Mouse (Mus musculus) inflammation-experienced regulatory T-cells, adult 6 months (primary cell): ENCODE results near the gene Kpna4. TPM values are rescaled to one million over a fixed set of nuclear protein-coding genes. Genes with fewer than 3 reads are reported as not detected.
A peak's percentile ranks its signal among the peaks of the same experiment; 100 is the strongest.
"Not testable (repeated sequence)": the region's sequence is repeated elsewhere in the genome, so short reads cannot be mapped to it uniquely, and the experiment has no call there.

Source experiments
- ATAC-seq: one replicate; pipeline ENCODE4 v1.8.0; 2017
- polyA plus RNA-seq, 3 experiments: library from polyadenylated mRNA; unstranded; fragments of 100-300 nt; shearing (Covaris generic); gene quantifications; one replicate each; pipeline ENCODE4 v1.2.1; 2017

Gene Kpna4
- polyA plus RNA-seq, 3 experiments from 2014 or later = 24.3 to 36.3 (median 28.2) TPM

GRCm38 (mm10) chr3:69094456-69094855, 32.5 kb downstream of the Kpna4 start:
- ATAC-seq = no peak

- peak; percentile 32 for ATAC-seq
Measured at GRCm38 (mm10) chr3:69064005-69064404, 62.9 kb downstream of the Kpna4 start.

- ATAC-seq = no peak
Measured at GRCm38 (mm10) chr3:69062764-69063163, 64.1 kb downstream of the Kpna4 start.

GRCm38 (mm10) chr3:69060672-69061071, 66.2 kb downstream of the Kpna4 start:
- no peak for ATAC-seq

GRCm38 (mm10) chr3:69055871-69056270, 71.0 kb downstream of the Kpna4 start:
- ATAC-seq = no peak

GRCm38 (mm10) chr3:69054760-69055432, 72.0 kb downstream of the Kpna4 start:
- ATAC-seq = no peak

- no peak for ATAC-seq
Measured at GRCm38 (mm10) chr3:69051894-69052293, 75.0 kb downstream of the Kpna4 start.

GRCm38 (mm10) chr3:69049011-69049410, 77.9 kb downstream of the Kpna4 start:
- ATAC-seq = no peak

GRCm38 (mm10) chr3:69047684-69048083, 79.2 kb downstream of the Kpna4 start:
- ATAC-seq = no peak

GRCm38 (mm10) chr3:69046509-69046908, 80.4 kb downstream of the Kpna4 start:
- ATAC-seq = no peak

- no peak for ATAC-seq
Measured at GRCm38 (mm10) chr3:69045750-69046149, 81.2 kb downstream of the Kpna4 start.

GRCm38 (mm10) chr3:69045400-69045703, 81.6 kb downstream of the Kpna4 start:
- no peak for ATAC-seq

GRCm38 (mm10) chr3:69044645-69045399, 82.1 kb downstream of the Kpna4 start, which contains the start of gene Trim59:
Gene Trim59 (minus strand): TSS chr3:69044755.
- peak; percentile 73 for ATAC-seq

GRCm38 (mm10) chr3:69044167-69044591, 82.7 kb downstream of the Kpna4 start:
- peak; percentile 52 for ATAC-seq

GRCm38 (mm10) chr3:69041298-69041697, 85.6 kb downstream of the Kpna4 start:
- ATAC-seq = peak; percentile 47

- no peak for ATAC-seq
Measured at GRCm38 (mm10) chr3:69040105-69040504, 86.8 kb downstream of the Kpna4 start.

- peak; percentile 29 for ATAC-seq
Measured at GRCm38 (mm10) chr3:69026133-69026783, 100.7 kb downstream of the Kpna4 start.

GRCm38 (mm10) chr3:69020764-69021163, 106.1 kb downstream of the Kpna4 start:
- ATAC-seq = no peak

- no peak for ATAC-seq
Measured at GRCm38 (mm10) chr3:69020285-69020684, 106.6 kb downstream of the Kpna4 start.

- not testable (repeated sequence) for ATAC-seq
Measured at GRCm38 (mm10) chr3:69018635-69019034, 108.3 kb downstream of the Kpna4 start.

- peak; percentile 27 for ATAC-seq
Measured at GRCm38 (mm10) chr3:69017181-69017580, 109.7 kb downstream of the Kpna4 start.
